Mouse (Mus musculus) embryonic facial prominence, embryonic 15.5 days (tissue): Measurements from ENCODE around the gene Klhl33. TPM values are rescaled to one million over a fixed set of nuclear protein-coding genes. Genes with fewer than 3 reads are reported as not detected.
"Not testable (repeated sequence)": the region's sequence is repeated elsewhere in the genome, so short reads cannot be mapped to it uniquely, and the experiment has no call there.

Source experiments
- ATAC-seq: fragments of 200-750 bp; cut with Nextera tagmentation; 2 replicates; pipeline ENCODE4 v1.8.0; 2017; ENCODE audit warnings: low read depth, moderate TSS enrichment; ENCODE audit not compliant: insufficient number of reproducible peaks, low FRiP score, low TSS enrichment
- H3K27ac ChIP-seq: fragments of 300-500 bp; sonication (generic); replicated peaks from 2 replicates; pipeline ENCODE4 v1.5.1; 2015; ENCODE audit warnings: mild to moderate bottlenecking, inconsistent platforms
- H3K27me3 ChIP-seq: fragments of 300-500 bp; sonication (generic); 2 replicates; pipeline ENCODE4 v1.6.1; 2015; ENCODE audit warnings: inconsistent platforms
- H3K36me3 ChIP-seq: fragments of 300-500 bp; sonication (generic); 2 replicates; pipeline ENCODE4 v1.6.1; 2015; ENCODE audit warnings: mild to moderate bottlenecking, inconsistent platforms
- H3K4me1 ChIP-seq: fragments of 300-500 bp; sonication (generic); 2 replicates; pipeline ENCODE4 v1.6.1; 2015; ENCODE audit warnings: inconsistent platforms
- H3K4me2 ChIP-seq: fragments of 300-500 bp; sonication (generic); replicated peaks from 2 replicates; pipeline ENCODE4 v1.6.1; 2015; ENCODE audit warnings: mild to moderate bottlenecking, inconsistent platforms
- H3K4me3 ChIP-seq: fragments of 300-500 bp; sonication (generic); replicated peaks from 2 replicates; pipeline ENCODE4 v1.5.1; 2015; ENCODE audit warnings: mild to moderate bottlenecking, inconsistent platforms
- H3K9ac ChIP-seq: fragments of 300-500 bp; sonication (generic); 2 replicates; pipeline ENCODE4 v1.6.1; 2015; ENCODE audit warnings: inconsistent platforms
- H3K9me3 ChIP-seq: fragments of 300-500 bp; sonication (generic); replicated peaks from 2 replicates; pipeline ENCODE4 v1.6.1; 2016; ENCODE audit warnings: inconsistent platforms
- WGBS: fragments of 180-500 bp; shearing (Covaris S2); methylation state at CpG from one replicate; pipeline ENCODE4 v1.1.7; 2015; 5-methylcytosine and 5-hydroxymethylcytosine counted together
- polyA plus RNA-seq: library from polyadenylated mRNA; unstranded; fragments of >200 nt; fragmentation: Nextera tagmentation; extraction: Ambion mirVana; gene quantifications from 2 replicates; pipeline ENCODE4 v1.2.1, GENCODE M21; 2015

Gene Klhl33
- polyA plus RNA-seq, 1 experiment from 2014 or later = 0.45 TPM

DNA sequence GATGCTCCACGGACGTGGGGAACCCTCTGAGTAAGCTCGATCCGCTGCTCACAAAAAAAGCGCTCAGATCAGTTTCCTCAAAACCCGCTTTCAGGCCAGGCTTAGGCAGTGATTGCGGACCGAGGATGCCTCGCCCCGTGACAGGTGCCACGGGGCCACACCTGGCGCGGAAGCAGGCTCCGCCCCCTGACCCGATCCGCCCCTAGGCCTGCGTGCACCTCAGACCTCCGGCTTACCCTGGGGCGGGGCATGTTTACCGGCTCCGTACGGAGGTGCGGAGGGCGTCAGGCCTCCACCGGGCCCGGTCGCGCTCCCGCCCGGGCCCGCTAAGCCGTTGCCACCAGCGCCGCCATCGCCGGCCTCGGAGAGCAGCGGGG lies 33.1 kb upstream of the Klhl33 start:
- under 1% methylated on average over 38 of the region's 38 CpGs for WGBS
- no peaks in the 10 kb centered on the region for H3K9me3 ChIP-seq
- peaks cover 35% of the 10 kb centered on the region for H3K36me3 ChIP-seq
- peak overlapping the region; percentile 87 for H3K4me3 ChIP-seq
- ATAC-seq = no peak; the same call in 1 of the 2 replicates
- peak overlapping the region; percentile 90 for H3K27ac ChIP-seq
- peaks cover 30% of the 10 kb centered on the region for H3K4me1 ChIP-seq
- H3K9ac ChIP-seq = peak overlapping the region; percentile 85
- H3K4me2 ChIP-seq = peak overlapping the region; percentile 80
- H3K27me3 ChIP-seq = no peaks in the 10 kb centered on the region

DNA sequence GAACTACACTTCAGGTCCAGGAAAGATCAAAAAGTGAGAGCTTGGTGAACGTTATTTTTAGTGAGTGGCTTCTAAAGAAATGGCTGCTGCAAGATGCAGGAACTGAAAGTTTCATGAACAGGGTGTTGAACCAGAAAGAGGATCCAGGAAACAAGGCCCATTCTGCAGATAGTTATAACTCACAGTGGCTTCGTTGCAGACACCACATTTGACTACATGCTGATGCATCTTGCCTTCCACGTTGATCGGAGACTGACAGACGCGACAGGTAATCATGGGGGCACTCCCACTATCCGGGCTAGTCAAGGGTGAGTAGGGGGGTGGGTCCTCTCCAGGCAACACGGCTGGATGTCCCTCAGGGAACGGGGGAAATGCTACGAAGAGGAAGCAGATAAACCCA lies 32.6 kb upstream of the Klhl33 start:
- no peak for ATAC-seq
- H3K4me3 ChIP-seq = peak overlapping the region; percentile 87
- H3K36me3 ChIP-seq = peaks cover 35% of the 10 kb centered on the region
- H3K4me1 ChIP-seq = peaks cover 30% of the 10 kb centered on the region
- H3K9me3 ChIP-seq = no peaks in the 10 kb centered on the region
- H3K9ac ChIP-seq = peak overlapping the region; percentile 85
- WGBS = 13% methylated on average over 10 of the region's 10 CpGs
- H3K27ac ChIP-seq = peak overlapping the region; percentile 90
- no peaks in the 10 kb centered on the region for H3K27me3 ChIP-seq
- peak overlapping the region; percentile 80 for H3K4me2 ChIP-seq

DNA sequence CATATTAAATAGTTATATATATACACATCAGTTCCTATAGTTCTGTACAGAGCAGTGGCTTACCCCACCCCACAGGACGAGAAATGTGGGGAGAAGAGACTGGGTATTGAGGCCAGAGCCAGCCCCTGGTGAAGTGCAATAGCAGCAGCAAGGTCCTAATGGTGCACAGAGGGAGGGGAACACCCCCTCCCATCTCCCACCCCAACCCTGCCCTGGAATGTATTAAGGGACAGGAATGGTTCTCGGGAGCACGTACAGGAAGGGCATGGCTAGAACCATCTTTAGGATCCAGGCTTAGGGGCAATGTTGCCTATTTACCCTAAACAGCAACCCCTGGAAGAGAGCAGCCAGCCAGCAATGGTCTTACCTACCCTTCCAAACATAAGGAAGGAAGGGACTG lies 30.1 kb upstream of the Klhl33 start:
- WGBS = 61% methylated on average over 3 of the region's 3 CpGs
- H3K4me3 ChIP-seq = no peak overlapping the region

DNA sequence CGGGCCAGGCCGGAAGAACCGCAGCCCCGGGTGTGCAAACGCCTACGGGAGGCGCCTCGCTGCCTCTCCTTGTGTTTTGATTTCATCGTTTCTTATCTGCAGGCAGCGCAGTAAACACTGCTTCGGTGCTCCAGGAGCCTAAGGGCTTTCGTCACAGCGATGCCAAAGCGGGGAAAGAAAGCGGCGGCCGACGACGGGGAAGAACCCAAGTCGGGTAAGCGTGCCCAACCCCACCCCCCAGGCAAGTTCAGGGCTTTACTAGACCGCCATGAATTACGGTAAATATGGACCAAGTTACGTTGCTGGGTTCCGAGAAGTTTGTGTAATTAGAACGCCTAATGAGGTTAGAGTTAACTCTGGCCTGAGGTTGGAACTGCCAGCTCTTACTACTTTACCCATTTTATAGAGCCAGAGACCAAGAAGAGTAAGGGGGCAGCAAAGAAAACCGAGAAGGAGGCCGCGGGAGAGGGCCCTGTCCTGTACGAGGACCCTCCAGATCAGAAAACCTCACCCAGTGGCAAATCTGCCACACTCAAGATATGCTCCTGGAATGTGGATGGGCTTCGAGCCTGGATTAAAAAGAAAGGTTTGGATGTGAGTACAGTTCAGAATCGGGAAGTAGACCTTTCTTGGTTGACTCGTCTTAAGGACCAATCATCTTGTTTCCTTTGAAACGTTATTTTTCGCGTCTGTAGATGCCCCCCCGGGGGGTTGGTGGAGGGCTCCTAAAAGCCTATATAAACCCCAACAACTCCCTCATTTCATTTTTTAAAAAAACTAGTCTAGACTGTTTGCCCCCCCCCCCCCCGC lies 28.0 kb upstream of the Klhl33 start:
- peaks cover 35% of the 10 kb centered on the region for H3K36me3 ChIP-seq

More for the DNA sequence above, 30.1 kb upstream of the Klhl33 start:
- Histone ChIP-seq H3K9me3 (no peaks in the 10 kb centered on the region), H3K27ac (no peak overlapping the region), H3K4me1 (peaks cover 35% of the 10 kb centered on the region), H3K9ac (no peak overlapping the region), H3K27me3 (no peaks in the 10 kb centered on the region), H3K4me2 (no peak overlapping the region), H3K36me3 (peaks cover 35% of the 10 kb centered on the region)
- ATAC-seq = no peak

DNA sequence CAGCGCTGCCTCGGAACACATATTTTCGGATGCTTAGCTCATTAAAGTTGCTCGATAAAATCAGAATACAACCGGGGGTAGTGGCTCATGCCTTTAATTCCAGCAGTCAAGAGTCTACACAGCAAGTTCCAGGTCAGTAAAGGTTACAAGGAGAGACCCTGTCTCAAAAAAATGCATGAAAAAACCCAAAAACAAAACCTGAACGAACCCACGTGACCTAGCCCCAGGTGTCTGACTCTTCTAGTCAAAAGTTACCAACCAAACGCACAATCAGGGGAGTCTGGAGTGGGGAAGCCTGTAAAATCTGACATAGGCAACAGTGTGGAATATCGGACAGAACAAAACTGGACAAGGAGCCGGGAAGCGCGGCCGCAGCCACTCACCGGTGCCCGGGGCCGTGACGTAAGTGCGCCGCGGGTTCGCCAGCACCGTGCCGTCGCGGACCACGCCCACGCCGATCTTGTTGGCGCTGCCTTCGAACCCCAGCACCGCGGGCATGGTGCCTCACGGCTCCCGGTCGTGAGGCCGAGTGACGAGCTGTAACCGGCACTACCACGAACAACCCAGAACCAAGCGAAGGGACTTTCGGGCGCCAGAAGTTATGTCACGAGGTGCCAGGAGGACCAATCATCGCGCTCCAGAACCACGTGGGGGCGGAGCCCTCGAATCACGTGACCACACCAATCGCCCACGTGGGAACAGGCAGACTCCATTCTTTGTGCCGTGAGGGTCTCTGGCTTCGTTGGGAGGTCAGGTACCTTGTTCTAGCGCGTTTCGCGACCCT lies 27.2 kb upstream of the Klhl33 start, which contains the start of the genes Osgep and Apex1:
Gene Osgep (minus strand): TSS at position 613 of the 784 bp plus-strand sequence.
Gene Apex1 (plus strand): TSS at position 688 of the 784 bp plus-strand sequence.
- H3K4me2 ChIP-seq = peak within 1 kb of the TSS; percentile 76
- peak within 1 kb of the TSS; percentile 95 for H3K27ac ChIP-seq
- H3K4me3 ChIP-seq = peak within 1 kb of the TSS; percentile 91
- peak; percentile 95 for ATAC-seq
- H3K9ac ChIP-seq = peak within 1 kb of the TSS; percentile 77
- H3K4me1 ChIP-seq = peaks cover 19% of the 10 kb centered on the region
- peaks cover 35% of the 10 kb centered on the region for H3K36me3 ChIP-seq
- H3K9me3 ChIP-seq = no peaks in the 10 kb centered on the region
- H3K27me3 ChIP-seq = no peaks in the 10 kb centered on the region
- under 1% methylated on average over 57 of the region's 57 CpGs for WGBS

More for the DNA sequence above, 28.0 kb upstream of the Klhl33 start:
- H3K9ac ChIP-seq = peak overlapping the region; percentile 77
- H3K4me2 ChIP-seq = peak overlapping the region; percentile 76
- peak overlapping the region; percentile 95 for H3K27ac ChIP-seq
- H3K9me3 ChIP-seq = no peaks in the 10 kb centered on the region
- no peak for ATAC-seq
- peaks cover 27% of the 10 kb centered on the region for H3K4me1 ChIP-seq
- under 1% methylated on average over 38 of the region's 38 CpGs for WGBS
- H3K4me3 ChIP-seq = peak overlapping the region; percentile 91
- H3K27me3 ChIP-seq = no peaks in the 10 kb centered on the region

DNA sequence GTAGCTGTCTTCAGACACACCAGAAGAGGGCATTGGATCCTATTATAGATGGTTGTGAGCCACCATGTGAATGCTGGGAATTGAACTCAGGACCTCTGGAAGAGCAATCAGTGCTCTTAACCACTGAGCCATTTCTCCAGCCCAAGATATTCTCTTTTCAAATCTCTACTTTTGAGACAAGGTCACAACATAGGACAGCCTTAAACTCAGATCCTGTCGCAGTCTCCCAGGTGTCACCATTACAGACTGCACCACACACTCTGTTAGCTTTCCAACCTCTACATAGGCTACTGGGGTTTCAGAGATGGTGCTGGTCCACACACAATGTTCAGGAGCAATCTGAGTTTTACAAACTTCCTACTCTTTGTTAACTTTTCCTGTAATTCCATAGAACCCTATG lies 26.1 kb upstream of the Klhl33 start:
- H3K27ac ChIP-seq = peak overlapping the region; percentile 95; the same call in 1 of the 2 replicates
- WGBS = 63% methylated on average over 1 of the region's 1 CpGs

DNA sequence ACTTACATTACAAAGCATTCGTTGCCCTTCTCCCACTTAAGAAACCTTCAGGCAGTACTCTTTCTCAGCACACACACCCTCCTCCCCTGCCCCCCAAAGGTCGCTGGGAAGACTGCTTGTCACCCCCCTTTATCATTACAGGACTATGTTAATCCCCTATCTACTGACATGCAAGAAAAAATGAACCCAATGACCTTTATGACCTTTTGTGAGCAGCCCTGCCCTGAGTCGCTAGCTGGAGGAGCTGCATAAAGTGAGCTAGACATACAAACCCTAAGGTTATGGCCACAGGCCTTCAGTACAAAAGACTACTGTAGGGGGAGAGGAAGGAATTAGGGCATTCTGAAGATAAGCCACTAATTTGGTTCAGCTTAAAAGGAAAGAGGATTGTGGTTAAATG lies 14.0 kb upstream of the Klhl33 start:
- H3K9me3 ChIP-seq = no peaks in the 10 kb centered on the region

More for the DNA sequence above, 26.1 kb upstream of the Klhl33 start:
- Histone ChIP-seq H3K4me1 (peaks cover 16% of the 10 kb centered on the region), H3K4me3 (peak overlapping the region; percentile 91), H3K4me2 (peak overlapping the region; percentile 76), H3K36me3 (peaks cover 31% of the 10 kb centered on the region)
- not testable (repeated sequence) for H3K9ac ChIP-seq, H3K27me3 ChIP-seq, H3K9me3 ChIP-seq, ATAC-seq

DNA sequence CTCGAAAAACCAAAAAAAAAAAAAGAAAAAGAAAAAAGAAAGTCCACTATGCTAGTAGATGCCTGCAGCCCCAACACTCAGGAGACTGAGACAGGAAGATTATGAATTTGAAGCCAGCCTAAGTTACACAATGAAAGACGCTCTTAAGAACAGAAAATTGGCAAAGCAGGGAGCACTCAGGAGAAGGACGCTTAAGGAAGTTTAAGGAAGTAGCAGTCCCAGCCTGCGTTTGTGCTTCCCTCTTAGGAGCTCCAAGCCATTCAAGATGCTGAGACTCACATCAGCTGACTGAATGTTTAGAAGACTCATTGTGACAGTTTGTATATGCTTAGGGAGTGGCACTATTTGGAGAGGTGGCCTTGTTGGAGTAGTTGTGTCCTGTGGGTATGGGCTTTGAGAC lies 10.8 kb upstream of the Klhl33 start:
- Histone ChIP-seq H3K4me3 (no peak overlapping the region), H3K9me3 (no peaks in the 10 kb centered on the region), H3K27me3 (no peaks in the 10 kb centered on the region), H3K27ac (no peak overlapping the region), H3K4me1 (peaks cover 8% of the 10 kb centered on the region), H3K9ac (no peak overlapping the region), H3K36me3 (peaks cover 21% of the 10 kb centered on the region), H3K4me2 (no peak overlapping the region)
- WGBS = 66% methylated on average over 4 of the region's 4 CpGs
- ATAC-seq = no peak

More for the DNA sequence above, 14.0 kb upstream of the Klhl33 start:
- WGBS = 44% methylated on average over 3 of the region's 3 CpGs
- no peak overlapping the region for H3K4me3 ChIP-seq
- H3K4me1 ChIP-seq = no peaks in the 10 kb centered on the region
- no peak for ATAC-seq
- no peaks in the 10 kb centered on the region for H3K27me3 ChIP-seq
- no peak overlapping the region for H3K27ac ChIP-seq
- H3K36me3 ChIP-seq = peaks cover 50% of the 10 kb centered on the region
- H3K9ac ChIP-seq = no peak overlapping the region
- H3K4me2 ChIP-seq = no peak overlapping the region

DNA sequence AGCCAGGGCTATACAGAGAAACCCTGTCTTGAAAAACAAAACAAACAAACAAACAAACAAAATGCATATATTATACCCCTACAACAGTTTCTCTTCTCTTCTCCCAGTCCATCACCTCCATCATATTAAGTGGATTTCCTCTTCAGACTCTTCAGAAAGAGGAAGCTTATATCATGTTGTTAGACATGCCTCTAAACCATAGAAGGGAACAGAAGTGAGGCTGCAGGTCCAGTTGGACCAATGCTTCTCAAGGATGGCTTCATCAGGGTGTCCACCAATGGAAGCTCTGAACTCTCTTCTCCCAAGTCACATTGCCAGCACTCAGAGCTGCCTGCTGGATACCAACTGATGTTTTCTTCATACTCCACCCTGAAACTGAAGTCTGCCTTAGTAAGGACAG lies 8.0 kb upstream of the Klhl33 start:
- H3K9me3 ChIP-seq, H3K4me3 ChIP-seq, H3K4me1 ChIP-seq, H3K4me2 ChIP-seq, ATAC-seq, H3K36me3 ChIP-seq, H3K27me3 ChIP-seq, H3K27ac ChIP-seq, H3K9ac ChIP-seq: not testable (repeated sequence)

DNA sequence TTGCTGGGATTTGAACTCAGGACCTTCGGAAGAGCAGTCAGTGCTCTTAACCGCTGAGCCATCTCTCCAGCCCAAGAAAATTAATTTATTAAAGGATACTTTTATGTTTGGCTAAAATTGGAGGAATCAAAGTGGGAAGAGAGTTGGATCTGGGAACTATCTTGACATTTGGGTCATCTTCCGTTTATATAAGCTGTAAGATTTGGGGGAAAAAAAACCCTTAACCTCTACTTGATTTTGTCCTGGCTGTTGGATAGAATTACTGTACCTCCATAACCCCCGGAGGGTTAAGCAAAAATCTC lies 7.5 kb upstream of the Klhl33 start:
- H3K27ac ChIP-seq = no peak overlapping the region
- no peak overlapping the region for H3K4me3 ChIP-seq
- H3K4me1 ChIP-seq = peaks cover 8% of the 10 kb centered on the region
- no peaks in the 10 kb centered on the region for H3K9me3 ChIP-seq
- no peak overlapping the region for H3K9ac ChIP-seq
- 85% methylated on average over 4 of the region's 4 CpGs for WGBS
- no peaks in the 10 kb centered on the region for H3K27me3 ChIP-seq
- ATAC-seq = no peak
- H3K4me2 ChIP-seq = no peak overlapping the region
- H3K36me3 ChIP-seq = no peaks in the 10 kb centered on the region

DNA sequence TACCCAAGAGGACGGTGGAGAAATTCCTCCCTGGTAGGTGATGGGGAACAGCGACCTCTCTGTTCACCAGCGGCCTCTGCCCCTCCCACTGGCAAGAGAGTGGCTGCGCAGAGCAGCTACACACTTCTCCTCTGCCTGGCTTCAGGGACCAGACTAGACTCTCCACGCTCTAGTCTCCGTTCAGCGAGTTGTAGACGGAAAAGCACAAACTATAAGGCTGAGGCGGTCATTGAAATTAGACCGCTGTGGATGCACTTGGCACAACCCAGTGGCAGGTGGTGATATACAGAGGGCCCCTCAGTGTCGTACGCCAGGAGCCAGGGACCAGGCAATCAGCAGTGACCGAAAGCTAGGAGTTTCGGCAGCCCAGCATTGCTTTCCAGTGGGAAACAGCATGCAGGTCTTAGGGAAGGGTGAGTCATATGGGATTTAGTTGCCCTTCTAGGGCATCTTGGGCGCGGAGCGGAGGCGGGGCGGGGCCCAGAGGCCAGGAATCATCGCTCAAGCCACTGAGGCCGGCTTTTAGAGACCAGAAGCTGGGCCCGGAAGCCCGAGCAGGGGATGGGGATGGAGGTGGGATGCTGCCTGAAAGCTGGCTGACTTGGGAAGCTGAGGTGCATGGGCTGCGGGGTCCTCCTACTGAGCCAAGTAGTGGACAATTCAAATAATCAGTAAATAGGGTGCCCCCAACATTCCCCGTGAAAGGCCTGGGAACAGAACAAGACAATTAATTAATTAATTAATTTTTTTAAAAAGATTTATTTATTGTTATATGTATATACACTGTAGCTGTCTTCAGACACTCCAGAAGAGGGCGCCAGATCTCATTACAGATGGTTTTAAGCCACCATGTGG lies 6.9 kb upstream of the Klhl33 start:
- Histone ChIP-seq H3K9ac (peak overlapping the region; percentile 22; the same call in 1 of the 2 replicates), H3K27me3 (no peaks in the 10 kb centered on the region), H3K4me2 (peak overlapping the region; percentile 69), H3K27ac (no peak overlapping the region), H3K9me3 (no peaks in the 10 kb centered on the region), H3K4me1 (peaks cover 8% of the 10 kb centered on the region), H3K36me3 (no peaks in the 10 kb centered on the region), H3K4me3 (peak overlapping the region; percentile 44)
- peak; percentile 67 for ATAC-seq
- 5% methylated on average over 26 of the region's 26 CpGs for WGBS
